In genomic region chr6:92089982-92090381, GRCm38 (mm10) we compare ENCODE assay signal across 9 mouse cellular contexts. TPM values are rescaled to one million over a fixed set of nuclear protein-coding genes. Genes with fewer than 3 reads are reported as not detected.
DNase-seq lines count a peak whose midpoint lies in the region; ATAC-seq and TF ChIP-seq lines count a peak whose summit lies in the region.
"Had no signal": no experiment of that assay in that cellular context is flagged by ENCODE, and none has a peak within 500 bp of the region (broad histone marks: within the 10 kb centered on the region; RNA-seq: fewer than 3 reads in every experiment).

No protein-coding gene starts in this region.

- H3K4me1 ChIP-seq in heart, embryonic 16.5 days (ENCODE audit: control insufficient read depth, insufficient read depth, low read length) = peaks cover 29% of the 10 kb centered on the region
- peaks cover 18% of the 10 kb centered on the region; the same call in 1 of the 2 replicates for H3K4me1 ChIP-seq in stomach, embryonic 14.5 days (ENCODE audit: control insufficient read depth, insufficient read depth, low read length)
- no peaks in the 10 kb centered on the region for H3K4me1 ChIP-seq in stomach, postnatal 0 days (replicated peaks; ENCODE audit: control insufficient read depth, insufficient read depth)
- H3K4me1 ChIP-seq in liver, embryonic 13.5 days (replicated peaks) = peaks cover 37% of the 10 kb centered on the region
- peaks cover 32% of the 10 kb centered on the region for H3K4me1 ChIP-seq in neural tube, embryonic 15.5 days

- no peak for TF ChIP-seq EP300 in stomach, postnatal 0 days (optimal IDR thresholded peaks at IDR 0.05)

- peak overlapping the region; percentile 80 for H3K4me2 ChIP-seq in heart, embryonic 16.5 days (ENCODE audit: low read depth, low read length)
- H3K4me2 ChIP-seq in stomach, embryonic 14.5 days (replicated peaks; ENCODE audit: low read depth, low read length) = peak overlapping the region; percentile 77; the same call in 1 of the 2 replicates
- no peak overlapping the region for H3K4me2 ChIP-seq in stomach, postnatal 0 days (replicated peaks; ENCODE audit: low read depth)
- H3K4me2 ChIP-seq in liver, embryonic 13.5 days = peak overlapping the region; percentile 92
- peak overlapping the region; percentile 71 for H3K4me2 ChIP-seq in neural tube, embryonic 15.5 days

- H3K9ac ChIP-seq in heart, embryonic 16.5 days (ENCODE audit: low read length) = no peak overlapping the region; the same call in 1 of the 2 replicates
- H3K9ac ChIP-seq in stomach, embryonic 14.5 days (replicated peaks; ENCODE audit: low read depth, low read length) = no peak overlapping the region
- H3K9ac ChIP-seq in stomach, postnatal 0 days (ENCODE audit: low read length) = no peak overlapping the region
- H3K9ac ChIP-seq in liver, embryonic 13.5 days = peak overlapping the region; percentile 97; the same call in 1 of the 2 replicates
- no peak overlapping the region for H3K9ac ChIP-seq in neural tube, embryonic 15.5 days (replicated peaks)

- H3K27me3 ChIP-seq in heart, embryonic 16.5 days (ENCODE audit: control insufficient read depth, insufficient read depth, low read length) = no peaks in the 10 kb centered on the region
- H3K27me3 ChIP-seq in stomach, embryonic 14.5 days (ENCODE audit: control insufficient read depth, insufficient read depth, low read length) = no peaks in the 10 kb centered on the region
- no peaks in the 10 kb centered on the region for H3K27me3 ChIP-seq in stomach, postnatal 0 days (ENCODE audit: control insufficient read depth, insufficient read depth, low read length)
- H3K27me3 ChIP-seq in liver, embryonic 13.5 days = no peaks in the 10 kb centered on the region
- H3K27me3 ChIP-seq in neural tube, embryonic 15.5 days (replicated peaks) = no peaks in the 10 kb centered on the region

- ATAC-seq in heart, embryonic 16.5 days (replicated peaks; ENCODE audit: extremely low read depth, insufficient read depth, low FRiP score) = no peak
- ATAC-seq in stomach, embryonic 14.5 days (ENCODE audit: insufficient number of reproducible peaks, insufficient read depth, low FRiP score, low read depth) = no peak
- no peak for ATAC-seq in stomach, postnatal 0 days (ENCODE audit: low FRiP score, low TSS enrichment)
- ATAC-seq in liver, embryonic 13.5 days (ENCODE audit: low read depth) = no peak
- ATAC-seq in neural tube, embryonic 15.5 days (ENCODE audit: low FRiP score) = no peak

- TF ChIP-seq CTCF in stomach, postnatal 0 days (IDR thresholded peaks at IDR 0.05; ENCODE audit: low read depth) = no peak

- H3K9me3 ChIP-seq in heart, embryonic 16.5 days (replicated peaks; ENCODE audit: control insufficient read depth, low read length) = no peaks in the 10 kb centered on the region
- H3K9me3 ChIP-seq in stomach, embryonic 14.5 days (ENCODE audit: control insufficient read depth, low read depth, low read length) = no peaks in the 10 kb centered on the region
- H3K9me3 ChIP-seq in stomach, postnatal 0 days (ENCODE audit: control insufficient read depth, low read length) = no peaks in the 10 kb centered on the region
- no peaks in the 10 kb centered on the region for H3K9me3 ChIP-seq in liver, embryonic 13.5 days (replicated peaks)
- H3K9me3 ChIP-seq in neural tube, embryonic 15.5 days (replicated peaks) = no peaks in the 10 kb centered on the region

- 91% methylated on average over 4 of the region's 4 CpGs for WGBS in heart, embryonic 16.5 days
- WGBS in stomach, embryonic 14.5 days = 83% methylated on average over 4 of the region's 4 CpGs
- 89% methylated on average over 4 of the region's 4 CpGs for WGBS in stomach, postnatal 0 days
- WGBS in liver, embryonic 13.5 days (ENCODE audit: insufficient replicate concordance) = 87% methylated on average over 4 of the region's 4 CpGs
- WGBS in neural tube, embryonic 15.5 days = 94% methylated on average over 4 of the region's 4 CpGs

- DNase-seq in heart, postnatal 4 days = no peak
- DNase-seq in stomach, postnatal 0 days (ENCODE audit: low spot score) = no peak
- no peak for DNase-seq in liver, embryonic 13.5 days
- DNase-seq in adrenal gland, postnatal 4 days (ENCODE audit: low spot score in 2 of 2) = no peak
- no peak for DNase-seq in adrenal gland, postnatal 10 days
- DNase-seq: kidney, postnatal 4 days had no signal

- no peak overlapping the region for H3K27ac ChIP-seq in heart, embryonic 16.5 days (ENCODE audit: low read length)
- no peak overlapping the region for H3K27ac ChIP-seq in stomach, embryonic 14.5 days (ENCODE audit: low read length)
- no peak overlapping the region for H3K27ac ChIP-seq in stomach, postnatal 0 days (replicated peaks)
- H3K27ac ChIP-seq in liver, embryonic 13.5 days = no peak overlapping the region
- no peak overlapping the region for H3K27ac ChIP-seq in neural tube, embryonic 15.5 days (replicated peaks)

- no peak overlapping the region for H3K4me3 ChIP-seq in heart, embryonic 16.5 days (ENCODE audit: low read length)
- H3K4me3 ChIP-seq in stomach, embryonic 14.5 days (ENCODE audit: low read depth, low read length) = 0 out of 2 replicates have a peak overlapping the region, but pooled peaks have one; percentile 73
- H3K4me3 ChIP-seq in stomach, postnatal 0 days (ENCODE audit: low read depth, low read length) = no peak overlapping the region
- peak overlapping the region; percentile 98 for H3K4me3 ChIP-seq in liver, embryonic 13.5 days (replicated peaks)
- H3K4me3 ChIP-seq in neural tube, embryonic 15.5 days (replicated peaks) = no peak overlapping the region

- no peaks in the 10 kb centered on the region for H3K36me3 ChIP-seq in heart, embryonic 16.5 days (ENCODE audit: control insufficient read depth, insufficient read depth)
- no peaks in the 10 kb centered on the region for H3K36me3 ChIP-seq in stomach, embryonic 14.5 days (ENCODE audit: control insufficient read depth, insufficient read depth, low read length)
- no peaks in the 10 kb centered on the region for H3K36me3 ChIP-seq in stomach, postnatal 0 days (ENCODE audit: control insufficient read depth, insufficient read depth, low read length)
- H3K36me3 ChIP-seq in liver, embryonic 13.5 days = no peaks in the 10 kb centered on the region
- H3K36me3 ChIP-seq in neural tube, embryonic 15.5 days = no peaks in the 10 kb centered on the region

RNA-seq across cellular contexts. Expression of gene Nr2c2, which starts 1.2 kb away (rescaled TPM):
- polyA plus RNA-seq in heart, embryonic 16.5 days (2015; fragmentation: Nextera tagmentation; extraction: Ambion mirVana) = 10.0 and 11.2 TPM in 2 replicates
- 10 to 100 TPM; 43.6 to 46.4 TPM for total RNA-seq in heart, postnatal 4 days (2021)
- 25.5 and 31.1 TPM in 2 replicates for polyA plus RNA-seq in stomach, embryonic 14.5 days (2014; fragmentation: Nextera tagmentation; extraction: Ambion mirVana)
- polyA plus RNA-seq in stomach, postnatal 0 days (2015; fragmentation: Nextera tagmentation; extraction: Ambion mirVana) = 6.9 and 9.0 TPM in 2 replicates
- polyA plus RNA-seq in liver, embryonic 13.5 days (2015; fragmentation: Nextera tagmentation; extraction: Ambion mirVana) = 5.6 and 6.4 TPM in 2 replicates
- polyA plus RNA-seq in neural tube, embryonic 15.5 days (2015; fragmentation: Nextera tagmentation; extraction: Ambion mirVana) = 26.7 and 34.5 TPM in 2 replicates
- 10 to 100 TPM; 60.3 to 62.9 TPM for total RNA-seq in adrenal gland, postnatal 4 days (2021)
- total RNA-seq in adrenal gland, postnatal 10 days (2021) = 10 to 100 TPM; 36.0 to 44.6 TPM

Comparison
In these comparisons a context has a peak if more than half of its experiments do, and no peak if none do; other contexts are left out.
1. H3K4me3 ChIP-seq: peak in stomach, embryonic 14.5 days (single experiment) and liver, embryonic 13.5 days (single experiment); none in heart, embryonic 16.5 days (single experiment), stomach, postnatal 0 days (single experiment) and neural tube, embryonic 15.5 days (single experiment).